Mouse (Mus musculus) liver, embryonic 15.5 days (tissue): ENCODE results near the gene Klhl28. TPM values are rescaled to one million over a fixed set of nuclear protein-coding genes. Genes with fewer than 3 reads are reported as not detected.

Experiments
- ATAC-seq: fragments of 200-750 bp; cut with Nextera tagmentation; 2 replicates; pipeline ENCODE4 v1.8.0; 2017; ENCODE audit warnings: moderate number of reproducible peaks, mild to moderate bottlenecking, moderate library complexity; ENCODE audit not compliant: insufficient read depth
- H3K27ac ChIP-seq: fragments of 300-500 bp; sonication (generic); replicated peaks from 2 replicates; pipeline ENCODE4 v1.5.1; 2015; ENCODE audit warnings: mild to moderate bottlenecking, inconsistent platforms
- H3K27me3 ChIP-seq: fragments of 300-500 bp; sonication (generic); 2 replicates; pipeline ENCODE4 v1.6.1; 2015; ENCODE audit warnings: mild to moderate bottlenecking, inconsistent platforms
- H3K36me3 ChIP-seq: fragments of 300-500 bp; sonication (generic); replicated peaks from 2 replicates; pipeline ENCODE4 v1.6.1; 2015; ENCODE audit warnings: moderate library complexity, mild to moderate bottlenecking, inconsistent platforms
- H3K4me1 ChIP-seq: fragments of 300-500 bp; sonication (generic); replicated peaks from 2 replicates; pipeline ENCODE4 v1.6.1; 2015; ENCODE audit warnings: inconsistent platforms
- H3K4me2 ChIP-seq: fragments of 300-500 bp; sonication (generic); 2 replicates; pipeline ENCODE4 v1.6.1; 2015; ENCODE audit warnings: moderate library complexity, mild to moderate bottlenecking, inconsistent platforms
- H3K4me3 ChIP-seq: fragments of 300-500 bp; sonication (generic); replicated peaks from 2 replicates; pipeline ENCODE4 v1.5.1; 2015; ENCODE audit warnings: mild to moderate bottlenecking, inconsistent platforms
- H3K9ac ChIP-seq: fragments of 300-500 bp; sonication (generic); 2 replicates; pipeline ENCODE4 v1.6.1; 2015; ENCODE audit warnings: moderate library complexity, mild to moderate bottlenecking, inconsistent platforms
- H3K9me3 ChIP-seq: fragments of 300-500 bp; sonication (generic); replicated peaks from 2 replicates; pipeline ENCODE4 v1.6.1; 2016; ENCODE audit warnings: inconsistent platforms
- WGBS: fragments of 180-500 bp; shearing (Covaris S2); methylation state at CpG from one replicate; pipeline ENCODE4 v1.1.7; 2015; ENCODE audit warnings: mixed read lengths; ENCODE audit not compliant: insufficient replicate concordance; 5-methylcytosine and 5-hydroxymethylcytosine counted together
- polyA plus RNA-seq: library from polyadenylated mRNA; unstranded; fragments of >200 nt; fragmentation: Nextera tagmentation; extraction: Ambion mirVana; gene quantifications from 2 replicates; pipeline ENCODE4 v1.2.1, GENCODE M21; 2015

Gene Klhl28
- 2.8 and 3.5 TPM in 2 replicates for polyA plus RNA-seq

- Histone ChIP-seq H3K4me1 (peaks cover 42% of the 10 kb centered on the region), H3K9me3 (no peaks in the 10 kb centered on the region), H3K27me3 (no peaks in the 10 kb centered on the region), H3K27ac (peak within 1 kb of the TSS; percentile 81), H3K36me3 (no peaks in the 10 kb centered on the region), H3K4me3 (peak within 1 kb of the TSS; percentile 93), H3K4me2 (peak within 1 kb of the TSS; percentile 90), H3K9ac (peak within 1 kb of the TSS; percentile 91)
- peak; percentile 98 for ATAC-seq
- under 1% methylated on average over 45 of the region's 45 CpGs for WGBS
These were observed at the start of gene Klhl28, which contains the start of gene Togaram1 for GRCm38 (mm10) chr12:64965124-64966026. TSS of gene Klhl28 (minus strand) at chr12:64965534. TSS of gene Togaram1 (plus strand) at chr12:64965804.

- no peak overlapping the region for H3K9ac ChIP-seq
- H3K36me3 ChIP-seq: peaks cover 50% of the 10 kb centered on the region
- WGBS: 66% methylated on average over 3 of the region's 3 CpGs
- no peaks in the 10 kb centered on the region for H3K9me3 ChIP-seq
- H3K4me1 ChIP-seq: no peaks in the 10 kb centered on the region
- H3K27ac ChIP-seq: no peak overlapping the region
- ATAC-seq: no peak
- no peak overlapping the region for H3K4me2 ChIP-seq
- no peak overlapping the region for H3K4me3 ChIP-seq
- no peaks in the 10 kb centered on the region for H3K27me3 ChIP-seq
These were observed 42.4 kb upstream of the Klhl28 start for GRCm38 (mm10) chr12:65007725-65008124.

- H3K4me1 ChIP-seq: peaks cover 10% of the 10 kb centered on the region; the same call in 1 of the 2 replicates
- ATAC-seq: no peak
These were observed 12.2 kb upstream of the Klhl28 start for GRCm38 (mm10) chr12:64977518-64977917.

GRCm38 (mm10) chr12:64976191-64976590, 10.9 kb upstream of the Klhl28 start:
- H3K4me2 ChIP-seq: no peak overlapping the region
- no peak overlapping the region for H3K9ac ChIP-seq
- no peaks in the 10 kb centered on the region for H3K9me3 ChIP-seq
- H3K4me3 ChIP-seq: no peak overlapping the region
- H3K36me3 ChIP-seq: peaks cover 29% of the 10 kb centered on the region
- H3K27ac ChIP-seq: no peak overlapping the region
- ATAC-seq: no peak
- 15% methylated on average over 1 of the region's 1 CpGs for WGBS
- H3K27me3 ChIP-seq: no peaks in the 10 kb centered on the region
- H3K4me1 ChIP-seq: peaks cover 15% of the 10 kb centered on the region

More at GRCm38 (mm10) chr12:64977518-64977917, 12.2 kb upstream of the Klhl28 start:
- H3K9ac ChIP-seq: no peak overlapping the region
- 66% methylated on average over 1 of the region's 1 CpGs for WGBS
- H3K36me3 ChIP-seq: peaks cover 31% of the 10 kb centered on the region
- no peaks in the 10 kb centered on the region for H3K27me3 ChIP-seq
- no peak overlapping the region for H3K27ac ChIP-seq
- no peak overlapping the region for H3K4me3 ChIP-seq
- H3K4me2 ChIP-seq: no peak overlapping the region
- H3K9me3 ChIP-seq: no peaks in the 10 kb centered on the region

GRCm38 (mm10) chr12:64975558-64975957, 10.2 kb upstream of the Klhl28 start:
- H3K36me3 ChIP-seq: peaks cover 27% of the 10 kb centered on the region
- no peak overlapping the region for H3K4me3 ChIP-seq
- 22% methylated on average over 6 of the region's 6 CpGs for WGBS
- H3K4me2 ChIP-seq: no peak overlapping the region; the same call in 1 of the 2 replicates
- no peak overlapping the region for H3K9ac ChIP-seq
- H3K27ac ChIP-seq: no peak overlapping the region
- H3K4me1 ChIP-seq: peaks cover 17% of the 10 kb centered on the region
- ATAC-seq: no peak
- H3K27me3 ChIP-seq: no peaks in the 10 kb centered on the region
- no peaks in the 10 kb centered on the region for H3K9me3 ChIP-seq

- no peak overlapping the region for H3K4me3 ChIP-seq
- 44% methylated on average over 6 of the region's 6 CpGs for WGBS
- H3K27ac ChIP-seq: no peak overlapping the region
- no peaks in the 10 kb centered on the region for H3K36me3 ChIP-seq
- no peaks in the 10 kb centered on the region for H3K27me3 ChIP-seq
- peak overlapping the region; percentile 13; the same call in 1 of the 2 replicates for H3K4me2 ChIP-seq
- peaks cover 38% of the 10 kb centered on the region for H3K4me1 ChIP-seq
- H3K9ac ChIP-seq: no peak overlapping the region
- no peaks in the 10 kb centered on the region for H3K9me3 ChIP-seq
- ATAC-seq: no peak
These were observed 6.7 kb upstream of the Klhl28 start for GRCm38 (mm10) chr12:64972063-64972462.

- Histone ChIP-seq H3K4me3 (no peak overlapping the region), H3K9me3 (no peaks in the 10 kb centered on the region), H3K9ac (no peak overlapping the region), H3K4me2 (no peak overlapping the region), H3K4me1 (peaks cover 45% of the 10 kb centered on the region), H3K36me3 (no peaks in the 10 kb centered on the region), H3K27ac (no peak overlapping the region), H3K27me3 (no peaks in the 10 kb centered on the region)
- ATAC-seq: no peak
These were observed 6.1 kb upstream of the Klhl28 start for GRCm38 (mm10) chr12:64971399-64971798.

- Histone ChIP-seq H3K4me2 (peak overlapping the region; percentile 90), H3K4me1 (peaks cover 51% of the 10 kb centered on the region), H3K4me3 (peak overlapping the region; percentile 93), H3K27ac (0 out of 2 replicates have a peak overlapping the region, but pooled peaks have one; percentile 1), H3K9ac (peak overlapping the region; percentile 44; the same call in 1 of the 2 replicates), H3K9me3 (no peaks in the 10 kb centered on the region), H3K36me3 (no peaks in the 10 kb centered on the region), H3K27me3 (no peaks in the 10 kb centered on the region)
- 5% methylated on average over 2 of the region's 2 CpGs for WGBS
- no peak for ATAC-seq
These were observed 2.7 kb upstream of the Klhl28 start for GRCm38 (mm10) chr12:64968067-64968466.

- H3K9ac ChIP-seq: peak overlapping the region; percentile 91
- H3K4me3 ChIP-seq: peak overlapping the region; percentile 93
- 3% methylated on average over 9 of the region's 9 CpGs for WGBS
- H3K27ac ChIP-seq: peak overlapping the region; percentile 81; the same call in 1 of the 2 replicates
- H3K9me3 ChIP-seq: no peaks in the 10 kb centered on the region
- peaks cover 51% of the 10 kb centered on the region for H3K4me1 ChIP-seq
- ATAC-seq: no peak
- H3K36me3 ChIP-seq: no peaks in the 10 kb centered on the region
- no peaks in the 10 kb centered on the region for H3K27me3 ChIP-seq
- peak overlapping the region; percentile 90 for H3K4me2 ChIP-seq
These were observed 2.1 kb upstream of the Klhl28 start for GRCm38 (mm10) chr12:64967470-64967869.

- Histone ChIP-seq H3K9ac (peak overlapping the region; percentile 91), H3K9me3 (no peaks in the 10 kb centered on the region), H3K4me2 (peak overlapping the region; percentile 90), H3K4me1 (peaks cover 46% of the 10 kb centered on the region), H3K4me3 (peak overlapping the region; percentile 93), H3K27ac (peak overlapping the region; percentile 81), H3K36me3 (no peaks in the 10 kb centered on the region), H3K27me3 (no peaks in the 10 kb centered on the region)
- no peak for ATAC-seq
- WGBS: 3% methylated on average over 19 of the region's 19 CpGs
These were observed 1.5 kb upstream of the Klhl28 start for GRCm38 (mm10) chr12:64966652-64967435.
